Mouse (Mus musculus) layer of hippocampus, postnatal 36 days (tissue): ENCODE results near the gene Gm21915. TPM values are rescaled to one million over a fixed set of nuclear protein-coding genes. Genes with fewer than 3 reads are reported as not detected.

Experiments
- total RNA-seq, 2 experiments: library from RNA; stranded (reverse); gene quantifications; 2 replicates each; pipeline ENCODE4 v1.2.3; 2021

Gene Gm21915
- total RNA-seq, 2 experiments from 2014 or later = not detected

Other genes with a start within 250 kb of the Gm21915 start
- 100 to 1,000 TPM; 163 to 172 TPM for gene Gramd1b, start 139.2 kb upstream of the Gm21915 start, total RNA-seq
- 10 to 100 TPM; 24.6 to 33.8 TPM for gene Clmp, start 15.3 kb downstream of the Gm21915 start, total RNA-seq
- gene Hspa8, start 130.4 kb downstream of the Gm21915 start, total RNA-seq = 1,000 to 10,000 TPM; 2,357 to 2,519 TPM
- gene Bsx, start 203.5 kb downstream of the Gm21915 start, total RNA-seq = not detected